Mouse (Mus musculus): Measurements from ENCODE around the gene Sorl1.

GRCm38 (mm10) chr9:42005101-42005500 lies 119.0 kb downstream of the Sorl1 start:
- TF ChIP-seq POLR2A (IDR thresholded peaks at IDR 0.05; ENCODE audit: low read depth, low read length) (no peak), CTCF (conservative IDR thresholded peaks at IDR 0.05; ENCODE audit: insufficient read depth, insufficient read length, low read depth, low read length) (no peak)

Measured in kidney, adult 2 months (tissue).